Mouse (Mus musculus): ENCODE measurements at regions not wholly inside any gene's neighbourhood (a gene's known extent, or its start where the extent isn't known, plus 50 kb on each side); places are given as distances from the start of the nearest gene placed in this dataset.

DNA sequence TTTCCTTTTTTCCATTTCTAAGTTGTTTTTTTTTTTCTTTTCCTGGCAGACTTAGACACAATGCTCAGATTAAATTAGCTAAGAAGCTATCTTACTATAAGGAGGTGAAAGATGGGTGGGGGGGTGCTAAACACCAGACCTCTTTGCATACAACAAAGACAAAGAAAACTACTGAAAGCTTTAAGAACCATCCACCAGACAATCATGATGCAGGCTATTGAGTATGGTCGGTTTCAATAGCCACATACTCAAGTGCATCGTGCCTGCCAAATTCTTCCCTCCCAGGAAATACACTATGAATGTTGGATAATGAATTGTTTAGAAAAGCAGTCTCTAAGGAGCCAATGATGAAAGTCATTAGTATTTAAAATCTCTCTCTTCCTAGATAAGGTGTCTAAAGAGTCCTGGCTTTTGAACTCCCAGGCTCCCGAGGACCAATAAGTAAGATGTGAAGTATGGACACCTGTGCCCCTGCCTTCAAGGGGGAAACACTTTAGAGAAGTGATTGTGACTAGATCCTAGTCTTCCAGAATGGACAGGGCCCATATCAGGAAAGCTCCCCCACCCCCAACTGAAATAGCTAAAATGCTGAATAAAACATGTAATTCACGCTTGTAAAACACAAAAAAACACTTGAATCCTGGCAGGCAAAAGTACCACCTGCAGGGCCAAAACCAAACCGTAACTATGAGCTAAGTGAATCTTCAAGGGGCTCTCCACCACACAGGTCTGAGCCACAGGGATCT is 381.8 kb upstream of the B3galt2 start:
- H3K36me3 ChIP-seq (ENCODE audit: insufficient read depth, low read length), result no peaks in the 10 kb centered on the region
- no peak for TF ChIP-seq CTCF (IDR thresholded peaks at IDR 0.05)
- no peaks in the 10 kb centered on the region for H3K27me3 ChIP-seq (ENCODE audit: insufficient read depth, low read length)
- H3K9me3 ChIP-seq (ENCODE audit: low read length), result no peaks in the 10 kb centered on the region
- ATAC-seq (ENCODE audit: low FRiP score), result no peak
- H3K4me2 ChIP-seq (ENCODE audit: low read depth, low read length, poor library complexity, severe bottlenecking), result no peak overlapping the region
- 46% methylated on average over 5 of the region's 5 CpGs for WGBS
- no peak for DNase-seq (ENCODE audit: low spot score)
- H3K27ac ChIP-seq (ENCODE audit: low read depth, low read length), result no peak overlapping the region
- no peak overlapping the region for H3K9ac ChIP-seq (replicated peaks; ENCODE audit: low read length, poor library complexity, severe bottlenecking)
- no peak overlapping the region for H3K4me3 ChIP-seq (ENCODE audit: low read depth, low read length)
- no peaks in the 10 kb centered on the region for H3K4me1 ChIP-seq (ENCODE audit: insufficient read depth, low read length)

DNA sequence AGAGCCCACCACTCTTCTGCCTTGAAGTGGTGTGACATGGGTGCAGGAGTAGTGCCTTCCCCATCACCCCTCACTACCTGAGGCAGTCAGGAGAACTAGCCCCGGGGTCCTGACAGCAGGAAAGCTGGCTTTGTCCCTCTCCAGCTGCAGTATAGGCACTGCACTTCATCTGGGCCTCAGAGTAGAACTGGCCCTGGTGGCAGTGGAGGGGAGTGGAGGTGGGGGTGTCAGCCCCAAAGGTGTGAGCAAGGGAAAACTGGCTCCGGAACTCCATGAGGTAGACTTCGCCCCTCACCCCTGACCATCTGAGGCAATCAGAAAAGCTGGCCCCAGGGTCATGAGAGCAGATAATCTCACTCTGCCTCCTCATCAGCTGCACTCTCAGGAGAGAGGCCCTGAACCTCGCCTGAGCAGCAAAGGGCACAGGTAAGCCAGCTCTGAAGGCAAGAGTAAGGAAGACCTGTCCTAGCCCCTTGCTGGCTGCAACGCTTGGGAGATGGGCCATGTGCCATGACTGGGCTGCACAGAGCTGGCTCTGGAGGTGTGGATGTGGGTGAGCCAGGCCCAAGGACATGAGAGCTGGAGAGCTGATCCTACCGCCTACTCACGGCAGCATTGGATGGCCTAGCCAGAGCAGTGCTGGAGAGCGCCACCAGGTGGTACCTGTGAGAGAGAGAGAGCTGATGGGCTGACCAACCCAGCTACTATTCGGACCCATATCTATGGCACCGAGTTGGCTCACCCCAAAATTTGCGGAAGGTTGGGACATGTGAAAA is 377.0 kb upstream of the B3galt2 start:
- no peak overlapping the region for H3K4me2 ChIP-seq (ENCODE audit: low read depth, low read length, poor library complexity, severe bottlenecking)
- no peak for DNase-seq (ENCODE audit: low spot score)
- 82% methylated on average over 11 of the region's 11 CpGs for WGBS
- H3K4me1 ChIP-seq (ENCODE audit: insufficient read depth, low read length), result no peaks in the 10 kb centered on the region
- no peaks in the 10 kb centered on the region for H3K9me3 ChIP-seq (ENCODE audit: low read length)
- no peaks in the 10 kb centered on the region for H3K36me3 ChIP-seq (ENCODE audit: insufficient read depth, low read length)
- no peak for TF ChIP-seq CTCF (IDR thresholded peaks at IDR 0.05)
- H3K4me3 ChIP-seq (ENCODE audit: low read depth, low read length), result no peak overlapping the region
- no peak for ATAC-seq (ENCODE audit: low FRiP score)
- no peak overlapping the region for H3K9ac ChIP-seq (replicated peaks; ENCODE audit: low read length, poor library complexity, severe bottlenecking)
- H3K27me3 ChIP-seq (ENCODE audit: insufficient read depth, low read length), result no peaks in the 10 kb centered on the region
- H3K27ac ChIP-seq (ENCODE audit: low read depth, low read length), result no peak overlapping the region

DNA sequence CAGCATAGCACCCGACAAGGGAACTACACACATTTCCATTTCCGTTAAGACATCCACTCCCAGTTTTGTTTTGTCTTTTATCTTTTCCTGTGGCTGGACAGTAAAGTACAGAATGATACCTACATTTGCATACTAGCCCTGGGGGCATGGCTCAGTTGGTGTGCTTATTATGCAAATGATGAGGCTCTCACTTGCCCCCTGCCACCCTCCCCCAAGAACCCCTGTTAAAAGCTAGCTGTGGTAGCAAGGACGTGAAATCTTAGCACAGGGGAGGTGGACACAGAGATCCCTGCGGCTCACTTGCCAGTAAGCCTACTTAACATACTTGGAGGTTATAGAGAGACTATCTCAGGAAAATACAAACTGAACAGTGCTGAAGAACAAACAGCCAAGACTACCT is 375.2 kb upstream of the B3galt2 start:
- ATAC-seq (ENCODE audit: low FRiP score) (no peak), DNase-seq (ENCODE audit: low spot score) (no peak)
- Histone ChIP-seq H3K9me3 (ENCODE audit: low read length) (no peaks in the 10 kb centered on the region), H3K4me1 (ENCODE audit: insufficient read depth, low read length) (no peaks in the 10 kb centered on the region), H3K4me3 (ENCODE audit: low read depth, low read length) (no peak overlapping the region), H3K9ac (replicated peaks; ENCODE audit: low read length, poor library complexity, severe bottlenecking) (no peak overlapping the region), H3K4me2 (ENCODE audit: low read depth, low read length, poor library complexity, severe bottlenecking) (no peak overlapping the region), H3K27ac (ENCODE audit: low read depth, low read length) (no peak overlapping the region), H3K36me3 (ENCODE audit: insufficient read depth, low read length) (no peaks in the 10 kb centered on the region), H3K27me3 (ENCODE audit: insufficient read depth, low read length) (no peaks in the 10 kb centered on the region)
- 45% methylated on average over 4 of the region's 4 CpGs for WGBS
- TF ChIP-seq CTCF (IDR thresholded peaks at IDR 0.05), result no peak

DNA sequence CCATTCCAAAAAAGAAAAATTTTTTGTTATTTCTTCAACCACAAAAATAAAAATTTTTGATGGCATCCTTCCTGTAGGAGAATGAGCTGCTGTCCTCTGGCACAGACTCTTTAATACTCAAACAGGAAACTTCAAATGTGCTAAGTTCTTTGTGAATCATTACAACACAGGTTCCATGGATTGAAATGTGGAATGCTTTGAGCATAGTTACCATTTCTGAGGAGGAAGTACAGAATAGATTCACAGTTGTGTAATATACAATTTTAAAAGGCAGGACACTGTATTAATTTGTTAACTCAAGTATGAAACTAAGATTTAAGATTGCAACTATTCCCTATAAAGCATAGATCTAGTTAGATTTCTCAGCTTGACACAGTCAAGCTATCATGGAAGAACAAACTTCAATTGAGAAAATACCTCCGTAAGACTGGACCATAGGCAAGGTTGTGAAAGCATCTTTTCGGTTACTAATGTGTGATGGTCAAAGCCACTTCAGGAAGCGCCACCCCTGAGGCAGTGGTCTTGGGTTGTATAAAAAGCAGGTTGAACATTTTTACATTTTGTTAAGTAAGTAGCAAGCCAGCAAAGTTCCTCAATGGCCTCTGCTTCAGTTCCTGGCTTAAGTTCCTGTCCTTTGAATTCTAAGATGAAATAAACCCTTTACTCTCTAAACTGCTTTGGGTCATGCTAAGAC is 354.0 kb upstream of the B3galt2 start:
- Histone ChIP-seq H3K9ac (replicated peaks; ENCODE audit: low read length, poor library complexity, severe bottlenecking) (no peak overlapping the region), H3K4me2 (ENCODE audit: low read depth, low read length, poor library complexity, severe bottlenecking) (no peak overlapping the region)
- 98% methylated on average over 3 of the region's 3 CpGs for WGBS

DNA sequence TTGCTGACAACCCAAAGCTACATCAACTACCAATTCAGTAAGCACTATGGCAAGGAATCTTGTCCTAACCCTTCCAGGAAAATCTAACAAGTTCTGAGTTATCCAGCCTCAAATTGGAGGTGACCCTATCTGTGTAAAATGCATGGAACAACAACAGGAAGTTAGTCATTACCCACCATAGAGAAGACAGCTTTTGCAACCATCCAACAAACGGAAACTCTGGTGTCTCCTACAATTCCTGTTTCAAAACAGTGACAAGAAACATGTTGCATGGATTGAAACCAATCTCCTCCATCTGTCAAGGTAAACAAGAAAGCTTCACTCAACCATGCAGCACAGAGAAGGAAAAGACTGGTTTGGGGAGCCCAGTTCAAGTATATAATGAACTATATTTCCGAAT is 353.0 kb upstream of the B3galt2 start:
- no peak for DNase-seq (ENCODE audit: low spot score)
- WGBS, result 95% methylated on average over 2 of the region's 2 CpGs
- H3K4me2 ChIP-seq (ENCODE audit: low read depth, low read length, poor library complexity, severe bottlenecking), result no peak overlapping the region

More for the DNA sequence above, 354.0 kb upstream of the B3galt2 start:
- no peaks in the 10 kb centered on the region for H3K27me3 ChIP-seq (ENCODE audit: insufficient read depth, low read length)
- no peak for TF ChIP-seq CTCF (IDR thresholded peaks at IDR 0.05)
- no peaks in the 10 kb centered on the region for H3K36me3 ChIP-seq (ENCODE audit: insufficient read depth, low read length)
- no peaks in the 10 kb centered on the region for H3K9me3 ChIP-seq (ENCODE audit: low read length)
- ATAC-seq (ENCODE audit: low FRiP score) (no peak), DNase-seq (ENCODE audit: low spot score) (no peak)
- no peaks in the 10 kb centered on the region for H3K4me1 ChIP-seq (ENCODE audit: insufficient read depth, low read length)
- no peak overlapping the region for H3K27ac ChIP-seq (ENCODE audit: low read depth, low read length)
- H3K4me3 ChIP-seq (ENCODE audit: low read depth, low read length), result no peak overlapping the region

DNA sequence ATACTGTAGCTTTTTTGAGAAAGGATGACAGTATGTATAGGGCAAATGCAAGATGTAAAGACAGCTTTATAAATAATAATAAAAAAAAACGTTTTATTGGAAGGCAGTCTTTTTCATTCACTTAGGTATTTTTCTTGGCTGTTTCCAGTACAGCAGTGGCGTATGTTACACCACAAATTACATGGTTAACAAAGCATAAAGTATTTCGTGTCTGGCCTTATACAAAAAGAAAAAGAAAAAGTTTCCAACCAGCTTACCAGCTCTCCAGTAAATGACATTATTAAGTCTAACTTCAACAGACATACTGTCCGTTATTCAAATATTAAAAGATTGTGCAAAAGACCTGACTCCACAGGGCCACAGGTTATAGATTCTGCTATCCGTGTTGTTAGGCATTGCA is 343.9 kb upstream of the B3galt2 start:
- Histone ChIP-seq H3K4me1 (ENCODE audit: insufficient read depth, low read length) (no peaks in the 10 kb centered on the region), H3K4me3 (ENCODE audit: low read depth, low read length) (no peak overlapping the region), H3K36me3 (ENCODE audit: insufficient read depth, low read length) (no peaks in the 10 kb centered on the region), H3K9ac (replicated peaks; ENCODE audit: low read length, poor library complexity, severe bottlenecking) (no peak overlapping the region), H3K27me3 (ENCODE audit: insufficient read depth, low read length) (no peaks in the 10 kb centered on the region), H3K4me2 (ENCODE audit: low read depth, low read length, poor library complexity, severe bottlenecking) (no peak overlapping the region), H3K27ac (ENCODE audit: low read depth, low read length) (no peak overlapping the region), H3K9me3 (ENCODE audit: low read length) (no peaks in the 10 kb centered on the region)
- no peak for TF ChIP-seq CTCF (IDR thresholded peaks at IDR 0.05)
- ATAC-seq (ENCODE audit: low FRiP score) (no peak), DNase-seq (ENCODE audit: low spot score) (no peak)
- WGBS, result 75% methylated on average over 5 of the region's 5 CpGs

More for the DNA sequence above, 353.0 kb upstream of the B3galt2 start:
- no peak overlapping the region for H3K4me3 ChIP-seq (ENCODE audit: low read depth, low read length)
- H3K9ac ChIP-seq (replicated peaks; ENCODE audit: low read length, poor library complexity, severe bottlenecking), result no peak overlapping the region
- no peaks in the 10 kb centered on the region for H3K9me3 ChIP-seq (ENCODE audit: low read length)
- H3K36me3 ChIP-seq (ENCODE audit: insufficient read depth, low read length), result no peaks in the 10 kb centered on the region
- no peaks in the 10 kb centered on the region for H3K27me3 ChIP-seq (ENCODE audit: insufficient read depth, low read length)
- no peak overlapping the region for H3K27ac ChIP-seq (ENCODE audit: low read depth, low read length)
- H3K4me1 ChIP-seq (ENCODE audit: insufficient read depth, low read length), result no peaks in the 10 kb centered on the region
- ATAC-seq (ENCODE audit: low FRiP score), result no peak
- no peak for TF ChIP-seq CTCF (IDR thresholded peaks at IDR 0.05)
